Mouse (Mus musculus): ENCODE data around the gene Il3ra. TPM values are rescaled to one million over a fixed set of nuclear protein-coding genes. Genes with fewer than 3 reads are reported as not detected.

The Il3ra gene
- polyA plus RNA-seq, 1 experiment, result 12.0 TPM

GRCm38 (mm10) chr14:14347151-14347835, 1.2 kb downstream of the Il3ra start:
- Histone ChIP-seq H3K4me3 (ENCODE audit: insufficient read depth, low read depth, low read length) (no peak overlapping the region), H3K36me3 (ENCODE audit: control insufficient read depth, insufficient read depth, low read length) (no peaks in the 10 kb centered on the region), H3K27me3 (replicated peaks; ENCODE audit: control insufficient read depth, insufficient read depth, low read length) (no peaks in the 10 kb centered on the region), H3K27ac (ENCODE audit: insufficient read depth, low read depth, low read length) (no peak overlapping the region), H3K4me1 (ENCODE audit: control insufficient read depth, insufficient read depth, low read length) (no peaks in the 10 kb centered on the region)
- no peak for TF ChIP-seq CTCF (conservative IDR thresholded peaks at IDR 0.05; ENCODE audit: insufficient read depth, insufficient read length, low read depth, low read length)
- TF ChIP-seq POLR2A (IDR thresholded peaks at IDR 0.05; ENCODE audit: low read depth, low read length), result no peak
- DNase-seq, result peak; percentile 11
- WGBS, result 84% methylated on average over 17 of the region's 17 CpGs

- H3K36me3 ChIP-seq (ENCODE audit: control insufficient read depth, insufficient read depth, low read length), result no peaks in the 10 kb centered on the region
- H3K27me3 ChIP-seq (replicated peaks; ENCODE audit: control insufficient read depth, insufficient read depth, low read length), result no peaks in the 10 kb centered on the region
- H3K4me3 ChIP-seq (ENCODE audit: insufficient read depth, low read depth, low read length), result no peak overlapping the region
- DNase-seq, result peak; percentile 4
- WGBS, result 96% methylated on average over 14 of the region's 14 CpGs
- H3K27ac ChIP-seq (ENCODE audit: insufficient read depth, low read depth, low read length), result no peak overlapping the region
- H3K4me1 ChIP-seq (ENCODE audit: control insufficient read depth, insufficient read depth, low read length), result no peaks in the 10 kb centered on the region
- TF ChIP-seq CTCF (conservative IDR thresholded peaks at IDR 0.05; ENCODE audit: insufficient read depth, insufficient read length, low read depth, low read length), result no peak
- TF ChIP-seq POLR2A (IDR thresholded peaks at IDR 0.05; ENCODE audit: low read depth, low read length), result no peak
Measured at GRCm38 (mm10) chr14:14347836-14348621, 2.0 kb downstream of the Il3ra start.

GRCm38 (mm10) chr14:14348674-14349401, 2.8 kb downstream of the Il3ra start:
- H3K4me1 ChIP-seq (ENCODE audit: control insufficient read depth, insufficient read depth, low read length), result no peaks in the 10 kb centered on the region
- no peak overlapping the region for H3K4me3 ChIP-seq (ENCODE audit: insufficient read depth, low read depth, low read length)
- no peak overlapping the region for H3K27ac ChIP-seq (ENCODE audit: insufficient read depth, low read depth, low read length)
- TF ChIP-seq POLR2A (IDR thresholded peaks at IDR 0.05; ENCODE audit: low read depth, low read length) (no peak), CTCF (conservative IDR thresholded peaks at IDR 0.05; ENCODE audit: insufficient read depth, insufficient read length, low read depth, low read length) (no peak)
- 97% methylated on average over 26 of the region's 26 CpGs for WGBS
- DNase-seq, result peak; percentile 4
- no peaks in the 10 kb centered on the region for H3K36me3 ChIP-seq (ENCODE audit: control insufficient read depth, insufficient read depth, low read length)
- no peaks in the 10 kb centered on the region for H3K27me3 ChIP-seq (replicated peaks; ENCODE audit: control insufficient read depth, insufficient read depth, low read length)

- Histone ChIP-seq H3K27me3 (replicated peaks; ENCODE audit: control insufficient read depth, insufficient read depth, low read length) (no peaks in the 10 kb centered on the region), H3K4me3 (ENCODE audit: insufficient read depth, low read depth, low read length) (no peak overlapping the region), H3K4me1 (ENCODE audit: control insufficient read depth, insufficient read depth, low read length) (no peaks in the 10 kb centered on the region), H3K36me3 (ENCODE audit: control insufficient read depth, insufficient read depth, low read length) (no peaks in the 10 kb centered on the region), H3K27ac (ENCODE audit: insufficient read depth, low read depth, low read length) (no peak overlapping the region)
- TF ChIP-seq CTCF (conservative IDR thresholded peaks at IDR 0.05; ENCODE audit: insufficient read depth, insufficient read length, low read depth, low read length) (no peak), POLR2A (IDR thresholded peaks at IDR 0.05; ENCODE audit: low read depth, low read length) (no peak)
- DNase-seq, result peak; percentile 7
- 95% methylated on average over 20 of the region's 20 CpGs for WGBS
Measured at GRCm38 (mm10) chr14:14349485-14350262, 3.6 kb downstream of the Il3ra start.

- TF ChIP-seq POLR2A (IDR thresholded peaks at IDR 0.05; ENCODE audit: low read depth, low read length), result no peak
- TF ChIP-seq CTCF (conservative IDR thresholded peaks at IDR 0.05; ENCODE audit: insufficient read depth, insufficient read length, low read depth, low read length), result no peak
- Histone ChIP-seq H3K4me3 (ENCODE audit: insufficient read depth, low read depth, low read length) (no peak overlapping the region), H3K4me1 (ENCODE audit: control insufficient read depth, insufficient read depth, low read length) (no peaks in the 10 kb centered on the region), H3K27ac (ENCODE audit: insufficient read depth, low read depth, low read length) (no peak overlapping the region), H3K27me3 (replicated peaks; ENCODE audit: control insufficient read depth, insufficient read depth, low read length) (no peaks in the 10 kb centered on the region), H3K36me3 (ENCODE audit: control insufficient read depth, insufficient read depth, low read length) (no peaks in the 10 kb centered on the region)
- WGBS, result 98% methylated on average over 29 of the region's 29 CpGs
- DNase-seq, result no peak
Measured at GRCm38 (mm10) chr14:14350263-14351147, 4.4 kb downstream of the Il3ra start.

GRCm38 (mm10) chr14:14351148-14351455, 5.0 kb downstream of the Il3ra start:
- 98% methylated on average over 7 of the region's 7 CpGs for WGBS
- H3K36me3 ChIP-seq (ENCODE audit: control insufficient read depth, insufficient read depth, low read length), result no peaks in the 10 kb centered on the region

More at GRCm38 (mm10) chr14:14351148-14351455, 5.0 kb downstream of the Il3ra start:
- no peaks in the 10 kb centered on the region for H3K4me1 ChIP-seq (ENCODE audit: control insufficient read depth, insufficient read depth, low read length)
- no peaks in the 10 kb centered on the region for H3K27me3 ChIP-seq (replicated peaks; ENCODE audit: control insufficient read depth, insufficient read depth, low read length)
- H3K27ac ChIP-seq (ENCODE audit: insufficient read depth, low read depth, low read length), result no peak overlapping the region
- DNase-seq, result no peak
- no peak overlapping the region for H3K4me3 ChIP-seq (ENCODE audit: insufficient read depth, low read depth, low read length)
- TF ChIP-seq POLR2A (IDR thresholded peaks at IDR 0.05; ENCODE audit: low read depth, low read length), result no peak
- no peak for TF ChIP-seq CTCF (conservative IDR thresholded peaks at IDR 0.05; ENCODE audit: insufficient read depth, insufficient read length, low read depth, low read length)
